Mouse (Mus musculus) small intestine, adult 2 months (tissue): ENCODE measurements at regions not wholly inside any gene's neighbourhood (a gene's known extent, or its start where the extent isn't known, plus 50 kb on each side); places are given as distances from the start of the nearest gene placed in this dataset.

Experiments
- CTCF ChIP-seq: fragments of 200-500 bp; IDR thresholded peaks from 2 replicates; pipeline ENCODE4 v1.5.1; 2012; ENCODE audit warnings: low read depth, mild to moderate bottlenecking, control low read depth, inconsistent platforms, low read length, moderate library complexity, mixed read lengths; ENCODE audit not compliant: insufficient replicate concordance, insufficient read length; ENCODE audit errors: extremely low read depth
- POLR2A ChIP-seq: fragments of 200-500 bp; IDR thresholded peaks from 2 replicates; pipeline ENCODE4 v1.6.1; 2012; ENCODE audit warnings: low read depth, mild to moderate bottlenecking, control low read depth, inconsistent platforms, low read length, moderate library complexity

DNA sequence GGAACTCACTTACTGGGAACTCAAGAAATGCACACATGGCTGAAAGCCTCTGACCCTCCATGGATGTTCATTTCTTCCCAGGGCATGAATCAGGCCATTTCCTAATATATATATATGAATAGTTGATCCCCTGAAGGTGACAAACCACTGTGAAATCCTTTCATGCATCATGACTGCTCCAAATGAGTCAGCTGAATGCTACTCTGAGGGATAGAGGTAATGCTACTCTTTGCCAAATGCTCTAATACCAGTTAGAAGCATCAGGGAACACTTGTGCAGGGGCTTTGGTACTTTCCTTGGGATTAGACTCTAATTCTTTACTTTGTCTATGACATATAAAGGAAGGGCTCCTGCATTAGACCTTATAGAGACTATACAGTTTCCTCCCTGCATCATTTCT, 561.0 kb upstream of the Ercc4 start:
- TF ChIP-seq CTCF (no peak), POLR2A (no peak)
